Mouse (Mus musculus) liver, postnatal 0 days (tissue): ENCODE data around the gene Padi4. TPM values are rescaled to one million over a fixed set of nuclear protein-coding genes. Genes with fewer than 3 reads are reported as not detected.

Experiments
- ATAC-seq: fragments of 200-750 bp; cut with Nextera tagmentation; 2 replicates; pipeline ENCODE4 v1.8.0; 2017; ENCODE audit warnings: mild to moderate bottlenecking, moderate library complexity
- DNase-seq: peaks from one replicate; pipeline ENCODE4 v3.0.0-alpha.2; 2016
- H3K27ac ChIP-seq: fragments of 300-500 bp; sonication (generic); 2 replicates; pipeline ENCODE4 v1.5.1; 2014; ENCODE audit warnings: antibody characterized with exemption, moderate library complexity, mild to moderate bottlenecking, low read depth
- H3K27me3 ChIP-seq: fragments of 300-500 bp; sonication (generic); 2 replicates; pipeline ENCODE4 v1.6.1; 2014; ENCODE audit warnings: low read length, control low read depth, mixed read lengths; ENCODE audit not compliant: insufficient read depth
- H3K36me3 ChIP-seq: fragments of 300-500 bp; sonication (generic); replicated peaks from 2 replicates; pipeline ENCODE4 v1.6.1; 2014; ENCODE audit warnings: mild to moderate bottlenecking, control low read depth, low read length, moderate library complexity, mixed read lengths; ENCODE audit not compliant: insufficient read depth
- H3K4me1 ChIP-seq: fragments of 300-500 bp; sonication (generic); 2 replicates; pipeline ENCODE4 v1.6.1; 2014; ENCODE audit warnings: antibody characterized with exemption, mild to moderate bottlenecking, control low read depth; ENCODE audit not compliant: insufficient read depth
- H3K4me2 ChIP-seq: fragments of 300-500 bp; sonication (generic); 2 replicates; pipeline ENCODE4 v1.6.1; 2014; ENCODE audit warnings: low read depth, mild to moderate bottlenecking, low read length, moderate library complexity, mixed read lengths
- H3K4me3 ChIP-seq: fragments of 300-500 bp; sonication (generic); 2 replicates; pipeline ENCODE4 v1.5.1; 2014; ENCODE audit warnings: low read depth, low read length
- H3K9ac ChIP-seq: fragments of 300-500 bp; sonication (generic); replicated peaks from 2 replicates; pipeline ENCODE4 v1.6.1; 2014; ENCODE audit warnings: mild to moderate bottlenecking, moderate library complexity
- H3K9me3 ChIP-seq: fragments of 300-500 bp; sonication (generic); 2 replicates; pipeline ENCODE4 v1.6.1; 2016; ENCODE audit warnings: mild to moderate bottlenecking, control low read depth, low read length, mixed read lengths
- CTCF ChIP-seq: sonication (generic); IDR thresholded peaks from 2 replicates; pipeline ENCODE4 v1.5.1; 2016; ENCODE audit warnings: antibody characterized with exemption, low read depth
- EP300 ChIP-seq: IDR thresholded peaks from 2 replicates; pipeline ENCODE4 v1.6.1; 2016; ENCODE audit warnings: antibody characterized with exemption, low read depth, mild to moderate bottlenecking
- WGBS: fragments of 180-500 bp; shearing (Covaris S2); extraction: QIAGEN DNeasy Blood & Tissue Kit; methylation state at CpG from one replicate; pipeline ENCODE4 v1.1.7; 2014; ENCODE audit not compliant: insufficient replicate concordance; 5-methylcytosine and 5-hydroxymethylcytosine counted together
- polyA plus RNA-seq: library from polyadenylated mRNA; unstranded; fragments of >200 nt; fragmentation: Nextera tagmentation; extraction: Ambion mirVana; gene quantifications from 2 replicates; pipeline ENCODE4 v1.2.1, GENCODE M21; 2015

Padi4 gene
- polyA plus RNA-seq, 1 experiment from 2014 or later = 4.5 TPM

- no peak for ATAC-seq
- 87% methylated on average over 9 of the region's 9 CpGs for WGBS
Observed at GRCm38 (mm10) chr4:140784292-140784945, 10.4 kb upstream of the Padi4 start.

GRCm38 (mm10) chr4:140782821-140783220 is 8.8 kb upstream of the Padi4 start:
- 49% methylated on average over 9 of the region's 9 CpGs for WGBS
- H3K4me3 ChIP-seq = no peak overlapping the region

More at GRCm38 (mm10) chr4:140784292-140784945, 10.4 kb upstream of the Padi4 start:
- Histone ChIP-seq H3K9ac (no peak overlapping the region), H3K27ac (no peak overlapping the region), H3K4me2 (no peak overlapping the region), H3K9me3 (0 out of 2 replicates have a peak, but pooled peaks cover 3% of the 10 kb centered on the region), H3K4me1 (no peaks in the 10 kb centered on the region), H3K36me3 (no peaks in the 10 kb centered on the region), H3K4me3 (no peak overlapping the region), H3K27me3 (no peaks in the 10 kb centered on the region)
- DNase-seq = no peak
- TF ChIP-seq CTCF (no peak), EP300 (no peak)

GRCm38 (mm10) chr4:140780507-140780906 is 6.5 kb upstream of the Padi4 start:
- no peak for TF ChIP-seq CTCF
- TF ChIP-seq EP300 = no peak
- Histone ChIP-seq H3K27ac (no peak overlapping the region), H3K9ac (no peak overlapping the region), H3K27me3 (no peaks in the 10 kb centered on the region), H3K4me1 (no peaks in the 10 kb centered on the region), H3K4me2 (no peak overlapping the region), H3K4me3 (no peak overlapping the region), H3K36me3 (no peaks in the 10 kb centered on the region), H3K9me3 (no peaks in the 10 kb centered on the region)
- DNase-seq (no peak), ATAC-seq (peak; percentile 30)
- 72% methylated on average over 14 of the region's 14 CpGs for WGBS

More at GRCm38 (mm10) chr4:140782821-140783220, 8.8 kb upstream of the Padi4 start:
- TF ChIP-seq CTCF (no peak), EP300 (no peak)
- no peaks in the 10 kb centered on the region for H3K4me1 ChIP-seq
- DNase-seq (no peak), ATAC-seq (no peak)
- H3K9me3 ChIP-seq = 0 out of 2 replicates have a peak, but pooled peaks cover 3% of the 10 kb centered on the region
- H3K27ac ChIP-seq = peak overlapping the region; percentile 23; the same call in 1 of the 2 replicates
- H3K36me3 ChIP-seq = no peaks in the 10 kb centered on the region
- no peak overlapping the region for H3K4me2 ChIP-seq
- no peak overlapping the region for H3K9ac ChIP-seq
- no peaks in the 10 kb centered on the region for H3K27me3 ChIP-seq

GRCm38 (mm10) chr4:140779803-140780397 is 5.9 kb upstream of the Padi4 start:
- Histone ChIP-seq H3K4me3 (no peak overlapping the region), H3K4me1 (no peaks in the 10 kb centered on the region), H3K9me3 (no peaks in the 10 kb centered on the region), H3K27ac (no peak overlapping the region), H3K27me3 (no peaks in the 10 kb centered on the region), H3K36me3 (no peaks in the 10 kb centered on the region), H3K4me2 (no peak overlapping the region), H3K9ac (no peak overlapping the region)
- whole genome bisulfite sequencing = 37% methylated on average over 19 of the region's 19 CpGs
- DNase-seq (peak; percentile 62), ATAC-seq (peak; percentile 79)
- no peak for TF ChIP-seq EP300
- no peak for TF ChIP-seq CTCF

- no peaks in the 10 kb centered on the region for H3K27me3 ChIP-seq
- H3K4me3 ChIP-seq = no peak overlapping the region
- TF ChIP-seq EP300 (no peak), CTCF (no peak)
- no peak for DNase-seq
- no peaks in the 10 kb centered on the region for H3K9me3 ChIP-seq
- no peak for ATAC-seq
- no peak overlapping the region for H3K9ac ChIP-seq
- H3K4me1 ChIP-seq = no peaks in the 10 kb centered on the region
- WGBS = 67% methylated on average over 13 of the region's 13 CpGs
- H3K4me2 ChIP-seq = no peak overlapping the region
- no peak overlapping the region for H3K27ac ChIP-seq
- no peaks in the 10 kb centered on the region for H3K36me3 ChIP-seq
Observed at GRCm38 (mm10) chr4:140776623-140777022, 2.6 kb upstream of the Padi4 start.

- H3K4me2 ChIP-seq = no peak overlapping the region
- no peaks in the 10 kb centered on the region for H3K36me3 ChIP-seq
- no peaks in the 10 kb centered on the region for H3K9me3 ChIP-seq
- H3K4me1 ChIP-seq = no peaks in the 10 kb centered on the region
- H3K27ac ChIP-seq = no peak overlapping the region
- ATAC-seq = no peak
- H3K4me3 ChIP-seq = no peak overlapping the region
- H3K27me3 ChIP-seq = no peaks in the 10 kb centered on the region
- WGBS = 79% methylated on average over 10 of the region's 10 CpGs
- TF ChIP-seq CTCF (no peak), EP300 (no peak)
- no peak overlapping the region for H3K9ac ChIP-seq
- no peak for DNase-seq
Observed at GRCm38 (mm10) chr4:140775876-140776275, 1.8 kb upstream of the Padi4 start.
